Mouse (Mus musculus) liver, adult 2 months (tissue): ENCODE measurements at regions not wholly inside any gene's neighbourhood (a gene's known extent, or its start where the extent isn't known, plus 50 kb on each side); places are given as distances from the start of the nearest gene placed in this dataset.

Source experiments
- DNase-seq: peaks from one replicate; pipeline ENCODE4 v3.0.0-alpha.2; 2011; ENCODE audit warnings: low read depth, low spot score; ENCODE audit errors: extremely low read depth
- H3K27ac ChIP-seq: fragments of 200-500 bp; replicated peaks from 2 replicates; pipeline ENCODE4 v1.5.1; 2012; ENCODE audit warnings: low read depth, mild to moderate bottlenecking, control low read depth, inconsistent platforms, low read length; ENCODE audit not compliant: insufficient read depth
- H3K27me3 ChIP-seq: fragments of 200-500 bp; 2 replicates; pipeline ENCODE4 v1.6.1; 2012; ENCODE audit warnings: mild to moderate bottlenecking, moderate library complexity, low read length, inconsistent platforms; ENCODE audit not compliant: control insufficient read depth, insufficient read depth
- H3K36me3 ChIP-seq: fragments of 200-500 bp; 2 replicates; pipeline ENCODE4 v1.6.1; 2012; ENCODE audit warnings: low read length, inconsistent platforms; ENCODE audit not compliant: control insufficient read depth, insufficient read depth
- H3K4me1 ChIP-seq: fragments of 200-500 bp; 2 replicates; pipeline ENCODE4 v1.6.1; 2011; ENCODE audit warnings: low read length; ENCODE audit not compliant: control insufficient read depth, insufficient read depth
- H3K4me3 ChIP-seq: fragments of 200-500 bp; 2 replicates; pipeline ENCODE4 v1.5.1; 2011; ENCODE audit warnings: low read depth, mild to moderate bottlenecking, control low read depth, low read length, moderate library complexity; ENCODE audit not compliant: insufficient read depth
- H3K79me2 ChIP-seq: fragments of 200-500 bp; 2 replicates; pipeline ENCODE4 v1.6.1; 2012; ENCODE audit warnings: inconsistent platforms, mild to moderate bottlenecking, low read length, moderate library complexity; ENCODE audit not compliant: control insufficient read depth, insufficient read depth
- H3K9ac ChIP-seq: fragments of 200-500 bp; 2 replicates; pipeline ENCODE4 v1.6.1; 2012; ENCODE audit warnings: low read depth, mild to moderate bottlenecking, control low read depth, inconsistent platforms, low read length
- CTCF ChIP-seq: fragments of 200-500 bp; IDR thresholded peaks from 2 replicates; pipeline ENCODE4 v1.5.1; 2011; ENCODE audit warnings: low read depth, low read length, control low read depth
- POLR2A ChIP-seq: fragments of 200-500 bp; IDR thresholded peaks from 2 replicates; pipeline ENCODE4 v1.6.1; 2011; ENCODE audit warnings: low read length, control low read depth; ENCODE audit not compliant: insufficient read depth; ENCODE audit errors: extremely low read depth
- WGBS: fragments of 180-500 bp; shearing (Covaris S2); methylation state at CpG from one replicate; pipeline ENCODE4 v1.1.7; 2018; 5-methylcytosine and 5-hydroxymethylcytosine counted together

- H3K27me3 ChIP-seq, result no peaks in the 10 kb centered on the region
- no peaks in the 10 kb centered on the region for H3K79me2 ChIP-seq
- peak; percentile 92 for DNase-seq
- no peak overlapping the region for H3K4me3 ChIP-seq
- H3K9ac ChIP-seq, result no peak overlapping the region
- H3K36me3 ChIP-seq, result no peaks in the 10 kb centered on the region
- TF ChIP-seq POLR2A (no peak), CTCF (no peak)
- H3K4me1 ChIP-seq, result peaks cover 12% of the 10 kb centered on the region; the same call in 1 of the 2 replicates
- no peak overlapping the region for H3K27ac ChIP-seq
- WGBS, result 46% methylated on average over 2 of the region's 2 CpGs
These were observed 164.2 kb upstream of the Ell2 start for GRCm38 (mm10) chr13:75542253-75542945.

- Histone ChIP-seq H3K36me3 (no peaks in the 10 kb centered on the region), H3K4me1 (peaks cover 12% of the 10 kb centered on the region; the same call in 1 of the 2 replicates), H3K79me2 (no peaks in the 10 kb centered on the region), H3K27ac (no peak overlapping the region), H3K9ac (no peak overlapping the region), H3K27me3 (no peaks in the 10 kb centered on the region), H3K4me3 (no peak overlapping the region)
- DNase-seq, result no peak
- TF ChIP-seq POLR2A (no peak), CTCF (no peak)
These were observed 163.6 kb upstream of the Ell2 start for GRCm38 (mm10) chr13:75542946-75543327.

DNA sequence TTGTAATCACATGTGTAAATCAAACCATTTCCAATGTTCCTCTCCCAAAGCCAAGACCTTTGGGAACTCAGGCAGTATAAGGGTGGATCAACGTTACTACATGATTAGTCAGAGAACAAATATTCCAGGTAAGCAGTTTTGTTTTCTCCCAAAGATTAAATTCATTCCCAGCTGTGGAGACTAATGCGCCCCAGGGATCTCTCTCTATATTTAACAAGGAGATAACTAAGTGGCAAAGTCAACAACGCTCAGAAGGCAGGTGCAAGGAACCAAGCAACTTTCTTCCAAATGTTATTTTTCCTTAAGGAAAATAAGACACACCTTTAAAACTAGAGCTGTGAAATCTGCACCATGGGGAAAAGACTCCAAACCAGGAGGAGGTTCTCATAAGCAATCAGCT lies 163.0 kb upstream of the Ell2 start:
- Histone ChIP-seq H3K9ac (no peak overlapping the region), H3K4me3 (no peak overlapping the region), H3K4me1 (peaks cover 12% of the 10 kb centered on the region; the same call in 1 of the 2 replicates), H3K27ac (no peak overlapping the region), H3K27me3 (no peaks in the 10 kb centered on the region), H3K36me3 (no peaks in the 10 kb centered on the region), H3K79me2 (no peaks in the 10 kb centered on the region)
- no peak for TF ChIP-seq CTCF
- no peak for TF ChIP-seq POLR2A
- DNase-seq, result peak; percentile 86
- WGBS, result 42% methylated on average over 3 of the region's 3 CpGs

DNA sequence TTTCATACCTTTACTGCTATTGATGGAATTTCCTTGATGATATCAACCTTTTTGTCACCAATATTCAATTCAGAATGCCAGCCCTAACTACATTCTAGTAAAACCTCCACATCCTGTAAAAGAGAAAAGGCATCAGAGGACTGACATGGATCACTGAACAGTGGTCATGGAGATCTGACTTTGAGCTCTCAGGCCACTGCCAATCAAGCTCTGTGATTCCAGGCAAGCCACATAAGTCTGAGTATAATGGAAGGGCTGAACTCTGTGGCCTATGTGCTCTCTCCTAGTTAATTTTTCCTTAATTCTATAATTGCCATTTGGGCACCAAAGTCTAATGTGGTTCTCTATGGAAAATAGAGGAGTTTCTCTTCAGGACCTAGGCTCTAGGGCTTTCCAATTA lies 161.8 kb upstream of the Ell2 start:
- Histone ChIP-seq H3K79me2 (no peaks in the 10 kb centered on the region), H3K4me3 (no peak overlapping the region), H3K4me1 (peaks cover 12% of the 10 kb centered on the region; the same call in 1 of the 2 replicates), H3K27me3 (no peaks in the 10 kb centered on the region), H3K9ac (no peak overlapping the region), H3K36me3 (no peaks in the 10 kb centered on the region), H3K27ac (no peak overlapping the region)
- TF ChIP-seq POLR2A (no peak), CTCF (no peak)
- peak; percentile 4 for DNase-seq

- Histone ChIP-seq H3K9ac (no peak overlapping the region), H3K4me1 (peaks cover 7% of the 10 kb centered on the region; the same call in 1 of the 2 replicates), H3K36me3 (no peaks in the 10 kb centered on the region), H3K27ac (no peak overlapping the region), H3K27me3 (no peaks in the 10 kb centered on the region), H3K79me2 (no peaks in the 10 kb centered on the region), H3K4me3 (no peak overlapping the region)
- WGBS, result 19% methylated on average over 3 of the region's 3 CpGs
- no peak for TF ChIP-seq CTCF
- TF ChIP-seq POLR2A, result no peak
- peak; percentile 39 for DNase-seq
These were observed 158.8 kb upstream of the Ell2 start for GRCm38 (mm10) chr13:75547791-75548190.

DNA sequence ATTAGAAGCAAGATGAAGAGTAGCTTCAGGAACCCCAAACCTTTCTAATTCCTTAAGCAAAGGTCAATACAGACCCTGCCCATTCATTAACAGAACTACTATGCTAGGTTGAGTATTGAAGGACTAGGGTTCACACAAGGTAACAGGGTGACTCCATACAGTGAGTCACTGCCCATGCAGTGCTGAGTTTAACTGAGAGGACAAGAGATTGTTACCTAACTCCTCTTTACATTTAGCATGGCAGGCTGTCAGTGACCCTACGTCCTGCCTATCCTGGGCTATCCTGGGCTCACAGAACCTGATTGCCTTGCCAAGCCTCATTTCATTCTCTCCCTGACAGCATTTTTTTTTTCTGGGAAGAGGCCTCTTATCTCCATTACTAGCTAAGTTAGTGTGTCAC lies 127.6 kb upstream of the Ell2 start:
- 73% methylated on average over 1 of the region's 1 CpGs for WGBS
- H3K27me3 ChIP-seq, result no peaks in the 10 kb centered on the region
- DNase-seq, result no peak
- no peaks in the 10 kb centered on the region for H3K4me1 ChIP-seq
- TF ChIP-seq POLR2A, result no peak
- no peak for TF ChIP-seq CTCF
- no peak overlapping the region for H3K9ac ChIP-seq
- H3K79me2 ChIP-seq, result no peaks in the 10 kb centered on the region
- H3K4me3 ChIP-seq, result no peak overlapping the region
- no peak overlapping the region for H3K27ac ChIP-seq
- no peaks in the 10 kb centered on the region for H3K36me3 ChIP-seq
